Comparison of ENCODE assay signal across 23 mouse cellular contexts in the genomic region with DNA sequence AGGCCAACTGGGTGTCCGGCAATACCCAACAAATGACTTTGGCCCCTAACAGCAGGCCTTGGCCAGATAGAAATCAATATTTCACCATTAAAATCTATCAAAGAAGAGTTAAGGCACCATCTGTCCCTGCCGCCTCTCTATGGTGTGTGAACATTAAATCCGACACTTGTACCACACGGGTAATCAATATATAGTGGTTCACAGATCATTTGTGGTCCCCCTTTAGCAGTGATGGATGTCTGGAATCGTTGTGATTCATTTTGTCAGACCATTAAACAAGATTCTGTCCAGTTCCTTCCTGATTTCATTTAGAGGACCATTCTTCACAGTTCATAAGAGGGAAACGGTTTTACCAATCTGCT.
DNase-seq lines count a peak whose midpoint lies in the region; ATAC-seq lines count a peak whose summit lies in the region.
"Had no signal": no experiment of that assay in that cellular context is flagged by ENCODE, and none has a peak within 500 bp of the region (broad histone marks: within the 10 kb centered on the region; RNA-seq: fewer than 3 reads in every experiment).

No protein-coding gene starts in this region.

- WGBS in forebrain, embryonic 12.5 days: 89% methylated on average over 6 of the region's 6 CpGs
- WGBS in forebrain, embryonic 13.5 days: 87% methylated on average over 6 of the region's 6 CpGs
- 50% methylated on average over 6 of the region's 6 CpGs for WGBS in neural tube, embryonic 14.5 days

- no peak overlapping the region for H3K27ac ChIP-seq in forebrain, embryonic 12.5 days
- H3K27ac ChIP-seq in forebrain, embryonic 13.5 days: no peak overlapping the region
- H3K27ac ChIP-seq in neural tube, embryonic 14.5 days (ENCODE audit: low read depth, low read length): peak overlapping the region; percentile 22
- H3K27ac ChIP-seq: embryonic facial prominence, embryonic 12.5 days; gastrocnemius, adult 2 months; heart, embryonic 15.5 days; layer of hippocampus, adult 2 months; limb, embryonic 10.5 days had no signal

- H3K4me2 ChIP-seq in forebrain, embryonic 12.5 days: no peak overlapping the region
- H3K4me2 ChIP-seq in forebrain, embryonic 13.5 days: no peak overlapping the region
- 0 out of 2 replicates have a peak overlapping the region, but pooled peaks have one; percentile 3 for H3K4me2 ChIP-seq in neural tube, embryonic 14.5 days (ENCODE audit: low read depth, low read length)
- H3K4me2 ChIP-seq: embryonic facial prominence, embryonic 12.5 days had no signal

- no peaks in the 10 kb centered on the region for H3K36me3 ChIP-seq in forebrain, embryonic 12.5 days (replicated peaks)
- no peaks in the 10 kb centered on the region for H3K36me3 ChIP-seq in forebrain, embryonic 13.5 days (ENCODE audit: poor library complexity, severe bottlenecking)
- H3K36me3 ChIP-seq in neural tube, embryonic 14.5 days (ENCODE audit: control insufficient read depth, insufficient read depth, low read length): no peaks in the 10 kb centered on the region
- H3K36me3 ChIP-seq: embryonic facial prominence, embryonic 12.5 days; heart, embryonic 15.5 days; limb, embryonic 10.5 days had no signal

- no peak overlapping the region for H3K9ac ChIP-seq in forebrain, embryonic 12.5 days
- no peak overlapping the region for H3K9ac ChIP-seq in forebrain, embryonic 13.5 days
- H3K9ac ChIP-seq in neural tube, embryonic 14.5 days (replicated peaks; ENCODE audit: low read depth, low read length): no peak overlapping the region
- H3K9ac ChIP-seq: embryonic facial prominence, embryonic 12.5 days; heart, embryonic 15.5 days had no signal

- no peak overlapping the region for H3K4me3 ChIP-seq in forebrain, embryonic 12.5 days (replicated peaks)
- no peak overlapping the region for H3K4me3 ChIP-seq in forebrain, embryonic 13.5 days
- H3K4me3 ChIP-seq in neural tube, embryonic 14.5 days (ENCODE audit: low read depth, low read length): no peak overlapping the region
- H3K4me3 ChIP-seq: embryonic facial prominence, embryonic 12.5 days; gastrocnemius, adult 2 months; heart, embryonic 15.5 days; layer of hippocampus, adult 2 months; limb, embryonic 10.5 days had no signal

- DNase-seq in retina, embryonic 14.5 days (ENCODE audit: low spot score): peak; percentile 2
- no peak for DNase-seq in retina, postnatal 1 day
- DNase-seq in mesoderm, embryonic 11.5 days (ENCODE audit: low read depth, low spot score): peak; percentile 23
- DNase-seq in right cerebral cortex, postnatal 14 days: no peak
- no peak for DNase-seq in cerebellum, postnatal 25 days
- DNase-seq: adrenal gland, postnatal 25 days; cerebellum, adult 8-10 months; gastrocnemius, adult 2 months; heart, postnatal 36 days; kidney, adult 8-10 months; kidney, postnatal 10 days; liver; lung, postnatal 10 days; thymus, adult 18-20 months; thymus, postnatal 4 days had no signal

- H3K9me3 ChIP-seq in forebrain, embryonic 12.5 days: no peaks in the 10 kb centered on the region
- H3K9me3 ChIP-seq in forebrain, embryonic 13.5 days (replicated peaks): no peaks in the 10 kb centered on the region
- no peaks in the 10 kb centered on the region for H3K9me3 ChIP-seq in neural tube, embryonic 14.5 days (ENCODE audit: control insufficient read depth, low read length)
- H3K9me3 ChIP-seq: embryonic facial prominence, embryonic 12.5 days; heart, embryonic 15.5 days; limb, embryonic 10.5 days had no signal

- H3K4me1 ChIP-seq in forebrain, embryonic 12.5 days: no peaks in the 10 kb centered on the region
- H3K4me1 ChIP-seq in forebrain, embryonic 13.5 days: no peaks in the 10 kb centered on the region
- peaks cover 5% of the 10 kb centered on the region; the same call in 1 of the 2 replicates for H3K4me1 ChIP-seq in neural tube, embryonic 14.5 days (ENCODE audit: control insufficient read depth, insufficient read depth, low read length)
- H3K4me1 ChIP-seq: embryonic facial prominence, embryonic 12.5 days; heart, embryonic 15.5 days; limb, embryonic 10.5 days had no signal

- ATAC-seq in forebrain, embryonic 12.5 days (ENCODE audit: low FRiP score): 0 out of 2 replicates have a peak, but pooled peaks have one; percentile 55
- no peak for ATAC-seq in forebrain, embryonic 13.5 days
- 0 out of 2 replicates have a peak, but pooled peaks have one; percentile 47 for ATAC-seq in neural tube, embryonic 14.5 days (ENCODE audit: low read depth)
- ATAC-seq: CD4-positive, CD25-positive, alpha-beta regulatory T cell, adult 4 months had no signal

- H3K27me3 ChIP-seq in forebrain, embryonic 12.5 days: no peaks in the 10 kb centered on the region
- no peaks in the 10 kb centered on the region for H3K27me3 ChIP-seq in forebrain, embryonic 13.5 days
- H3K27me3 ChIP-seq in neural tube, embryonic 14.5 days (ENCODE audit: control insufficient read depth, insufficient read depth, low read length): no peaks in the 10 kb centered on the region
- H3K27me3 ChIP-seq: embryonic facial prominence, embryonic 12.5 days; heart, embryonic 15.5 days had no signal

Comparison
In these comparisons a context has a peak if more than half of its experiments do, and no peak if none do; other contexts are left out.
1. DNase-seq: peak in retina, embryonic 14.5 days (single experiment) and mesoderm, embryonic 11.5 days (single experiment); none in retina, postnatal 1 day (single experiment), right cerebral cortex, postnatal 14 days (single experiment) and cerebellum, postnatal 25 days (0 of 2).